Mouse (Mus musculus) hindbrain, embryonic 13.5 days (tissue): ENCODE measurements around the gene Ncapd3. TPM values are rescaled to one million over a fixed set of nuclear protein-coding genes. Genes with fewer than 3 reads are reported as not detected.

Experiments
- ATAC-seq: fragments of 200-750 bp; cut with Nextera tagmentation; 2 replicates; pipeline ENCODE4 v1.8.0; 2017; ENCODE audit warnings: moderate TSS enrichment; ENCODE audit not compliant: low FRiP score
- H3K27ac ChIP-seq: fragments of 300-500 bp; sonication (generic); 2 replicates; pipeline ENCODE4 v1.5.1; 2015; ENCODE audit warnings: inconsistent platforms, mild to moderate bottlenecking, moderate library complexity
- H3K27me3 ChIP-seq: fragments of 300-500 bp; sonication (generic); 2 replicates; pipeline ENCODE4 v1.6.1; 2015; ENCODE audit warnings: mild to moderate bottlenecking, inconsistent platforms
- H3K36me3 ChIP-seq: fragments of 300-500 bp; sonication (generic); 2 replicates; pipeline ENCODE4 v1.6.1; 2015; ENCODE audit warnings: mild to moderate bottlenecking, inconsistent platforms
- H3K4me1 ChIP-seq: fragments of 300-500 bp; sonication (generic); replicated peaks from 2 replicates; pipeline ENCODE4 v1.6.1; 2015; ENCODE audit warnings: inconsistent platforms
- H3K4me2 ChIP-seq: fragments of 300-500 bp; sonication (generic); 2 replicates; pipeline ENCODE4 v1.6.1; 2015; ENCODE audit warnings: inconsistent platforms, mild to moderate bottlenecking, moderate library complexity
- H3K4me3 ChIP-seq: fragments of 300-500 bp; sonication (generic); 2 replicates; pipeline ENCODE4 v1.5.1; 2015; ENCODE audit warnings: mild to moderate bottlenecking, inconsistent platforms
- H3K9ac ChIP-seq: fragments of 300-500 bp; sonication (generic); 2 replicates; pipeline ENCODE4 v1.6.1; 2015; ENCODE audit warnings: mild to moderate bottlenecking, inconsistent platforms
- H3K9me3 ChIP-seq: fragments of 300-500 bp; sonication (generic); 2 replicates; pipeline ENCODE4 v1.6.1; 2016; ENCODE audit warnings: inconsistent platforms
- WGBS: fragments of 180-500 bp; shearing (Covaris S2); methylation state at CpG from one replicate; pipeline ENCODE4 v1.1.7; 2015; 5-methylcytosine and 5-hydroxymethylcytosine counted together
- polyA plus RNA-seq: library from polyadenylated mRNA; unstranded; fragments of >200 nt; fragmentation: Nextera tagmentation; extraction: Ambion mirVana; gene quantifications from 2 replicates; pipeline ENCODE4 v1.2.1, GENCODE M21; 2015

The Ncapd3 gene
- polyA plus RNA-seq, 1 experiment from 2014 or later, result 14.3 TPM

DNA sequence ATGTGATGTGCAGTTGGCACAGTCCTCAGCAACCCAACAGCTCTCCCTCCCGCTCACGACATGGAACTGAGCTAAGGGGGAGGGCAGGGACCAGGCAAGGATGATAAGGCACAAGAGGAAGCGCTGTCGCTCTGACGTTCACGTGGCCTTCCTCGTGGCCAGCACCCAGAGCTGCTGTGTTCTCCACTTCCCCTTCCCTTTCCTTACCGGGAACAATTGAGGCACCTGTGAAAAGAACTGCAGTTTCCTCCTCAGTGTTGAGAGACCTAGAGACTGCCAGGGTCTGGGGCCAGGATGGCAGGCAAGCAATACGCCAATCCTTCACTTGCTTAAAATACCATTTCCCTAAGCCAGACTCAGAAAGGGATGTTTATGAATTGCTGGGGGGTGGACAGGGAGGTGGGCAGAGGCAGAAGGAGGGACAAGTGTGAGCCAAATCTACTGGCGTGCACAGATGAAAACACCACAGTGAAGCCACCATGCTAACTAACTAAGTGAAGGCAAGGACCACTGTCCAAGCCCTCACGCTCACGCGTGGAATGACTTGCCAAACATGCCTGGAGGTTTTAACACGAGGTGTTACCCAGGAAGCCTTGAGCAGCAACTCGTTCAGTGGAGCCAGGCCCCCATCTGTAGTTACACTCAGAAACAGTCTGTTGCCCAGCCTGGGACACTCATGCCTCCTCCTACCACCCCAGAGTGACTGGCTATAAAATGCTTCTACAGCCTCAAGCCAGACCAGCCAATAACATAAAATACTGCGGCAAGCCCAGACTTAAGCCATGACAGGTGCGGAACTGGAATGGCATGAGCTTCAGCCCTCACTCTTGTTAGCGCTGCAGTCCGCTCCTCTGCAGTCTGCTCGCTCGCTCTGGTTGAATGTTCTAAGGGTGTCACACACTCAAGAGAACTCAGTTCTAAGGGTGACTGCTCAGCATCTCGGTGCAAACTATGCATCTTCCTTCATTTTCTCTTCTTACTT lies 79.8 kb downstream of the Ncapd3 start:
- H3K27ac ChIP-seq, result 0 out of 2 replicates have a peak overlapping the region, but pooled peaks have one; percentile 19
- H3K27me3 ChIP-seq, result no peaks in the 10 kb centered on the region
- peaks cover 24% of the 10 kb centered on the region for H3K4me1 ChIP-seq
- H3K4me2 ChIP-seq, result no peak overlapping the region
- no peak for ATAC-seq
- 0 out of 2 replicates have a peak overlapping the region, but pooled peaks have one; percentile 51 for H3K9ac ChIP-seq
- H3K9me3 ChIP-seq, result no peaks in the 10 kb centered on the region
- H3K4me3 ChIP-seq, result no peak overlapping the region
- H3K36me3 ChIP-seq, result peaks cover 5% of the 10 kb centered on the region
- WGBS, result 75% methylated on average over 22 of the region's 22 CpGs

- Histone ChIP-seq H3K36me3 (no peaks in the 10 kb centered on the region; the same call in 1 of the 2 replicates), H3K27me3 (no peaks in the 10 kb centered on the region), H3K27ac (no peak overlapping the region), H3K4me2 (no peak overlapping the region), H3K9me3 (no peaks in the 10 kb centered on the region), H3K4me1 (peaks cover 24% of the 10 kb centered on the region), H3K4me3 (no peak overlapping the region), H3K9ac (no peak overlapping the region)
- ATAC-seq, result no peak
- WGBS, result 64% methylated on average over 5 of the region's 5 CpGs
Observed at GRCm38 (mm10) chr9:27110681-27111080, 80.7 kb downstream of the Ncapd3 start.

- no peak overlapping the region for H3K9ac ChIP-seq
- 90% methylated on average over 3 of the region's 3 CpGs for WGBS
Observed at GRCm38 (mm10) chr9:27111756-27112155, 81.8 kb downstream of the Ncapd3 start.

GRCm38 (mm10) chr9:27121254-27121653 lies 91.3 kb downstream of the Ncapd3 start:
- Histone ChIP-seq H3K9me3 (no peaks in the 10 kb centered on the region), H3K36me3 (no peaks in the 10 kb centered on the region), H3K4me2 (no peak overlapping the region), H3K9ac (no peak overlapping the region), H3K27me3 (no peaks in the 10 kb centered on the region), H3K4me1 (peaks cover 27% of the 10 kb centered on the region), H3K4me3 (no peak overlapping the region), H3K27ac (no peak overlapping the region)
- no peak for ATAC-seq
- WGBS, result 91% methylated on average over 9 of the region's 9 CpGs

More at GRCm38 (mm10) chr9:27111756-27112155, 81.8 kb downstream of the Ncapd3 start:
- H3K27me3 ChIP-seq, result no peaks in the 10 kb centered on the region
- no peaks in the 10 kb centered on the region; the same call in 1 of the 2 replicates for H3K36me3 ChIP-seq
- H3K4me3 ChIP-seq, result no peak overlapping the region
- H3K4me1 ChIP-seq, result peaks cover 24% of the 10 kb centered on the region
- no peaks in the 10 kb centered on the region for H3K9me3 ChIP-seq
- ATAC-seq, result no peak
- H3K27ac ChIP-seq, result no peak overlapping the region
- no peak overlapping the region for H3K4me2 ChIP-seq

GRCm38 (mm10) chr9:27122076-27122475 lies 92.1 kb downstream of the Ncapd3 start:
- Histone ChIP-seq H3K36me3 (0 out of 2 replicates have a peak, but pooled peaks cover 3% of the 10 kb centered on the region), H3K27ac (no peak overlapping the region), H3K9ac (no peak overlapping the region), H3K4me3 (no peak overlapping the region), H3K27me3 (no peaks in the 10 kb centered on the region), H3K4me1 (peaks cover 29% of the 10 kb centered on the region), H3K9me3 (no peaks in the 10 kb centered on the region), H3K4me2 (no peak overlapping the region)
- 87% methylated on average over 4 of the region's 4 CpGs for WGBS
- ATAC-seq, result no peak

DNA sequence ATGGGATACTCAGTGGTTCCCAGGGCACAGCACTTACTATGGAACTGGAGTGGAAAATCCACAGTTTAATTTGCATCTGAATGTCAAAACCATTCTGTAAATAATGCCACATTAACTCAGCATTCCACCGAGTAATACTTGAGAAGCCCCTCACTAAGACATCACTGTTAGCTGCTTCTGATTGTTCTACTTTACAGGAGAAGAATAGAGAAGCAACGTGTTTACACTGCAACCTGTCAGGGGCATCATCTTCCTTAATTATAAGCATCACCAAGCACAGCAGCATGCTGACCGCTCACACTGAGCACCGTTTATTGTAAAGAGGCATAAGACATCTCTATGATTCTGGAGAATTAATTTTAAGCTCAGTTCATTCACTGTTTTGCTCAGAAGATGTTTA lies 93.0 kb downstream of the Ncapd3 start:
- peak overlapping the region; percentile 66 for H3K27ac ChIP-seq
- H3K4me1 ChIP-seq, result peaks cover 29% of the 10 kb centered on the region
- H3K27me3 ChIP-seq, result no peaks in the 10 kb centered on the region
- 0 out of 2 replicates have a peak, but pooled peaks cover 8% of the 10 kb centered on the region for H3K36me3 ChIP-seq
- ATAC-seq, result no peak
- WGBS, result 43% methylated on average over 4 of the region's 4 CpGs
- 0 out of 2 replicates have a peak overlapping the region, but pooled peaks have one; percentile 35 for H3K9ac ChIP-seq
- H3K4me2 ChIP-seq, result no peak overlapping the region
- H3K4me3 ChIP-seq, result no peak overlapping the region
- H3K9me3 ChIP-seq, result no peaks in the 10 kb centered on the region

GRCm38 (mm10) chr9:27123947-27124346 lies 94.0 kb downstream of the Ncapd3 start:
- H3K4me2 ChIP-seq, result no peak overlapping the region
- H3K4me1 ChIP-seq, result peaks cover 29% of the 10 kb centered on the region
- no peak for ATAC-seq
- H3K27me3 ChIP-seq, result no peaks in the 10 kb centered on the region
- H3K9me3 ChIP-seq, result no peaks in the 10 kb centered on the region
- H3K4me3 ChIP-seq, result no peak overlapping the region
- H3K9ac ChIP-seq, result no peak overlapping the region
- 0 out of 2 replicates have a peak, but pooled peaks cover 8% of the 10 kb centered on the region for H3K36me3 ChIP-seq
- no peak overlapping the region for H3K27ac ChIP-seq
- WGBS, result 90% methylated on average over 2 of the region's 2 CpGs

- no peak overlapping the region for H3K4me3 ChIP-seq
- no peak overlapping the region for H3K9ac ChIP-seq
- no peaks in the 10 kb centered on the region for H3K9me3 ChIP-seq
- 0 out of 2 replicates have a peak, but pooled peaks cover 8% of the 10 kb centered on the region for H3K36me3 ChIP-seq
- 36% methylated on average over 6 of the region's 6 CpGs for WGBS
- no peaks in the 10 kb centered on the region for H3K27me3 ChIP-seq
- H3K4me1 ChIP-seq, result peaks cover 29% of the 10 kb centered on the region
- no peak overlapping the region for H3K4me2 ChIP-seq
- no peak for ATAC-seq
- H3K27ac ChIP-seq, result 0 out of 2 replicates have a peak overlapping the region, but pooled peaks have one; percentile 18
Observed at GRCm38 (mm10) chr9:27125450-27125849, 95.5 kb downstream of the Ncapd3 start.

GRCm38 (mm10) chr9:27126543-27126942 lies 96.6 kb downstream of the Ncapd3 start:
- no peaks in the 10 kb centered on the region for H3K27me3 ChIP-seq
- no peak overlapping the region for H3K27ac ChIP-seq
- no peak overlapping the region for H3K4me3 ChIP-seq
- no peak overlapping the region for H3K9ac ChIP-seq
- peaks cover 29% of the 10 kb centered on the region for H3K4me1 ChIP-seq
- WGBS, result 90% methylated on average over 6 of the region's 6 CpGs
- H3K4me2 ChIP-seq, result no peak overlapping the region
- H3K36me3 ChIP-seq, result 0 out of 2 replicates have a peak, but pooled peaks cover 8% of the 10 kb centered on the region
- no peak for ATAC-seq
- no peaks in the 10 kb centered on the region for H3K9me3 ChIP-seq

DNA sequence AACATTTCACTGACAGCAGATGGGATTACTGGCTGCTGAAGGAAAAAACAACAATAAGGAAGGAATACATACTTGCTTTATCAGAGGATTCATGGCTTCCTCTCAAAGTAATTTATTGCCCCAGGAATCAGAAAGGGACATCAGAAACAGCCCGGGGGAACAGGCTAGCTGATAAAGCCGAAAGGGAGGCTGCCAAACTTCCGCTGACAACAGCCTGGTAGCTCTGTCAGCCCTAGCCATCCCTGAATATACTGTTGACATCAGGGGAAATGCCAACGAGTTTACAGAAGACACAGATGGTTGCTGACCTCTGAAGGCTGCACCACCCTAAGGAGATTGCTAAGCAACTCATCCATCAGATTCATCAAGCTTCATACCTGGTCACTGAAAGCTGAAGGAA lies 98.7 kb downstream of the Ncapd3 start:
- Histone ChIP-seq H3K9me3 (no peaks in the 10 kb centered on the region), H3K9ac (no peak overlapping the region), H3K27me3 (no peaks in the 10 kb centered on the region), H3K4me3 (no peak overlapping the region), H3K27ac (no peak overlapping the region), H3K36me3 (peaks cover 11% of the 10 kb centered on the region; the same call in 1 of the 2 replicates), H3K4me2 (no peak overlapping the region), H3K4me1 (peaks cover 13% of the 10 kb centered on the region)
- WGBS, result 91% methylated on average over 4 of the region's 4 CpGs
- no peak for ATAC-seq

GRCm38 (mm10) chr9:27134410-27134809 lies 104.4 kb downstream of the Ncapd3 start:
- 77% methylated on average over 1 of the region's 1 CpGs for WGBS
- peaks cover 3% of the 10 kb centered on the region for H3K4me1 ChIP-seq
- H3K27ac ChIP-seq, result no peak overlapping the region
- no peak for ATAC-seq
- peaks cover 3% of the 10 kb centered on the region; the same call in 1 of the 2 replicates for H3K36me3 ChIP-seq
- H3K4me2 ChIP-seq, result no peak overlapping the region
- H3K9ac ChIP-seq, result no peak overlapping the region
- H3K4me3 ChIP-seq, result no peak overlapping the region
- H3K9me3 ChIP-seq, result no peaks in the 10 kb centered on the region
- no peaks in the 10 kb centered on the region for H3K27me3 ChIP-seq

- Histone ChIP-seq H3K27ac (no peak overlapping the region), H3K9me3 (no peaks in the 10 kb centered on the region), H3K27me3 (no peaks in the 10 kb centered on the region), H3K36me3 (peaks cover 7% of the 10 kb centered on the region; the same call in 1 of the 2 replicates), H3K9ac (no peak overlapping the region), H3K4me2 (no peak overlapping the region), H3K4me1 (peaks cover 3% of the 10 kb centered on the region), H3K4me3 (no peak overlapping the region)
- ATAC-seq, result no peak
- WGBS, result 88% methylated on average over 7 of the region's 7 CpGs
Observed at GRCm38 (mm10) chr9:27135372-27135771, 105.4 kb downstream of the Ncapd3 start.
